Mouse (Mus musculus): ENCODE results near the gene Tmsb4x.

- TF ChIP-seq POLR2A (IDR thresholded peaks at IDR 0.05; ENCODE audit: control insufficient read depth, extremely low read depth, insufficient read depth, low read length, poor library complexity) (no peak), CTCF (IDR thresholded peaks at IDR 0.05; ENCODE audit: borderline replicate concordance, control insufficient read depth, extremely low read depth, insufficient read depth, low read length, poor library complexity) (no peak)
These were observed 17.5 kb upstream of the Tmsb4x start for GRCm38 (mm10) chrX:167226570-167226969.
